Mouse (Mus musculus): Measurements from ENCODE around the gene Adk. TPM values are rescaled to one million over a fixed set of nuclear protein-coding genes. Genes with fewer than 3 reads are reported as not detected.

Adk gene
- total RNA-seq, 1 experiment = 164 TPM

DNA sequence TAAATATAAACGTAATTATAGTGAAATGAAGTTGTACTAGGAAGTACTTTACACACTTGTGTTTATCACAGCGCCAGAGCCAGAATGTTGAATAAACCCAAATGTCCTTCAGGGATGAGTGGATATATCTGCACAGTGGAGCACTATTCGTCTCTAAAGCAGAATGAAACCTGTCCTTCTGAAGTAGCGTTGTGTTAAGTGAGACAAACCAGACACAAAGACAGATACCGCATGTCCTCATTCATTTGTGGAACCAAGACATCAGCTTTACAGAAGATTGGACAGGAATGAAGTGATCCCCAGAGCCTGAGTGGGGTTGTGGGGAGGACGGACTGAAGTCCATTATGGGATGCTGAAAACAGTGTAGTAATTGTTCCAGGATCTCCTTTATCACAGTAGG, 126.0 kb downstream of the Adk start:
- no peak for TF ChIP-seq CHD2 (IDR thresholded peaks at IDR 0.05; ENCODE audit: low read depth, low read length)
- TF ChIP-seq MAFK (IDR thresholded peaks at IDR 0.05; ENCODE audit: insufficient read depth, low read depth, low read length) = no peak
- TF ChIP-seq ZC3H11A (IDR thresholded peaks at IDR 0.05; ENCODE audit: borderline replicate concordance, low read depth, low read length) = no peak
- no peak for TF ChIP-seq HCFC1 (IDR thresholded peaks at IDR 0.05; ENCODE audit: borderline replicate concordance, insufficient read depth, low read length)
- in situ Hi-C loops (cut with MboI; ENCODE audit: low sequenced_read_pairs in 2 of 2, unreplicated experiment in 2 of 2) = no loop called here
- Histone ChIP-seq H3K36me3 (ENCODE audit: control insufficient read depth, insufficient read depth, low read length, poor library complexity, severe bottlenecking) (no peaks in the 10 kb centered on the region), H3K9ac (ENCODE audit: insufficient read depth, low read depth, low read length, poor library complexity, severe bottlenecking) (no peak overlapping the region), H3K4me3 (ENCODE audit: insufficient read depth in 1 of 2, low read depth in 1 of 2, low read length in 2 of 2, poor library complexity in 1 of 2, severe bottlenecking in 1 of 2) (no peak overlapping the region), H3K27ac (ENCODE audit: insufficient read depth, low read depth, low read length, poor library complexity, severe bottlenecking) (no peak overlapping the region), H3K4me1 (ENCODE audit: control insufficient read depth in 2 of 2, insufficient read depth in 2 of 2, low read length in 2 of 2, poor library complexity in 1 of 2) (no peaks in the 10 kb centered on the region), H3K9me3 (ENCODE audit: control insufficient read depth, insufficient read depth, low read depth, low read length) (0 out of 2 replicates have a peak, but pooled peaks cover 1% of the 10 kb centered on the region)
- DNase-seq (ENCODE audit: low read depth, low spot score) = no peak

DNA sequence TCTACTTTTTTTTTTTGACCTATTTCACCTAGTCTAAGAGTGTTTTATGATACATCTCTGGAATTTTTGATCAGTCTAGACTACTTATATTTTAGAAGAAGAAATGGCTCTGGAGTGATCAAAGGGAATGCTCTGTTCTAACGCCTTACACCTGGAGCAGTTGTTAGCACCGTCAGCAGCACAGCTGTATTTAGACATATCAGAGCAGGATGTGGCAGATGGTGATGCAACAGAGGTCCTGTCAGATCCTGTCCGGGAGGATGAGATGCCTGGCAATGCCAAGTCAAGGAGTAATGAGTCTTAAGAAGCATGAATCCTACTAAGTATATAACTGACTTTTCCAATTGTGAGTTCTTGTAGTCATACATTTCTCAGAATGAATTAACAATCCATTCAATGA, 128.7 kb downstream of the Adk start:
- TF ChIP-seq MAFK (IDR thresholded peaks at IDR 0.05; ENCODE audit: insufficient read depth, low read depth, low read length) = no peak
- TF ChIP-seq ZNF384 (IDR thresholded peaks at IDR 0.05; ENCODE audit: low read depth, low read length) = no peak
- TF ChIP-seq HCFC1 (IDR thresholded peaks at IDR 0.05; ENCODE audit: borderline replicate concordance, insufficient read depth, low read length) = no peak
- no peak for TF ChIP-seq CHD2 (IDR thresholded peaks at IDR 0.05; ENCODE audit: low read depth, low read length)
- no peak for TF ChIP-seq ZC3H11A (IDR thresholded peaks at IDR 0.05; ENCODE audit: borderline replicate concordance, low read depth, low read length)
- Histone ChIP-seq H3K4me3 (ENCODE audit: insufficient read depth in 1 of 2, low read depth in 1 of 2, low read length in 2 of 2, poor library complexity in 1 of 2, severe bottlenecking in 1 of 2) (no peak overlapping the region), H3K27ac (ENCODE audit: insufficient read depth, low read depth, low read length, poor library complexity, severe bottlenecking) (no peak overlapping the region), H3K9ac (ENCODE audit: insufficient read depth, low read depth, low read length, poor library complexity, severe bottlenecking) (no peak overlapping the region), H3K36me3 (ENCODE audit: control insufficient read depth, insufficient read depth, low read length, poor library complexity, severe bottlenecking) (no peaks in the 10 kb centered on the region), H3K9me3 (ENCODE audit: control insufficient read depth, insufficient read depth, low read depth, low read length) (no peaks in the 10 kb centered on the region), H3K4me1 (ENCODE audit: control insufficient read depth in 2 of 2, insufficient read depth in 2 of 2, low read length in 2 of 2, poor library complexity in 1 of 2) (no peaks in the 10 kb centered on the region)
- DNase-seq (ENCODE audit: low read depth, low spot score) = no peak
- in situ Hi-C loops (cut with MboI; ENCODE audit: low sequenced_read_pairs in 2 of 2, unreplicated experiment in 2 of 2) = no loop called here

DNA sequence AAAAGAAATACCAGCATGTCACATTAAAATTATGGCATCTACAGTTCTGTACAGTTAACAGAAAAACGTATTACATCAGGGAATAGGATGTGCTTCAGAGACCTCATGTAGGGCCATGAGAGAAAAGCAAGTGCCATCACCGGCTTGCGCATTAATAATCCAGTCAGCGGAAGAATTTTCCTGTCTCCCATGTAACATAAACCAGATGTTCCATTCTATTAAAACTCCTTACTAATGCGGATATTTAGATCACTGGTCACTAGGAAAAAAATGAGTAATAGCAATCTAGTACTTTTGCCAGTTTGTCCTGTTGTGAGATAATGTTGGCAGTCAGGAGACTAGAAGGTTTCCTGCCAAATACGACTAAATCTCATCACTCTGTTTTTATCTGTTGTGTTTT, 139.6 kb downstream of the Adk start:
- Histone ChIP-seq H3K36me3 (ENCODE audit: control insufficient read depth, insufficient read depth, low read length, poor library complexity, severe bottlenecking) (no peaks in the 10 kb centered on the region), H3K9me3 (ENCODE audit: control insufficient read depth, insufficient read depth, low read depth, low read length) (no peaks in the 10 kb centered on the region), H3K4me1 (ENCODE audit: control insufficient read depth in 2 of 2, insufficient read depth in 2 of 2, low read length in 2 of 2, poor library complexity in 1 of 2) (no peaks in the 10 kb centered on the region), H3K27ac (ENCODE audit: insufficient read depth, low read depth, low read length, poor library complexity, severe bottlenecking) (no peak overlapping the region), H3K9ac (ENCODE audit: insufficient read depth, low read depth, low read length, poor library complexity, severe bottlenecking) (no peak overlapping the region), H3K4me3 (ENCODE audit: insufficient read depth in 1 of 2, low read depth in 1 of 2, low read length in 2 of 2, poor library complexity in 1 of 2, severe bottlenecking in 1 of 2) (no peak overlapping the region)
- TF ChIP-seq HCFC1 (IDR thresholded peaks at IDR 0.05; ENCODE audit: borderline replicate concordance, insufficient read depth, low read length) (no peak), ZC3H11A (IDR thresholded peaks at IDR 0.05; ENCODE audit: borderline replicate concordance, low read depth, low read length) (no peak), CHD2 (IDR thresholded peaks at IDR 0.05; ENCODE audit: low read depth, low read length) (no peak), MAFK (IDR thresholded peaks at IDR 0.05; ENCODE audit: insufficient read depth, low read depth, low read length) (no peak), ZNF384 (IDR thresholded peaks at IDR 0.05; ENCODE audit: low read depth, low read length) (no peak)
- no peak for DNase-seq (ENCODE audit: low read depth, low spot score)
- in situ Hi-C loops (cut with MboI; ENCODE audit: low sequenced_read_pairs in 2 of 2, unreplicated experiment in 2 of 2) = no loop called here

DNA sequence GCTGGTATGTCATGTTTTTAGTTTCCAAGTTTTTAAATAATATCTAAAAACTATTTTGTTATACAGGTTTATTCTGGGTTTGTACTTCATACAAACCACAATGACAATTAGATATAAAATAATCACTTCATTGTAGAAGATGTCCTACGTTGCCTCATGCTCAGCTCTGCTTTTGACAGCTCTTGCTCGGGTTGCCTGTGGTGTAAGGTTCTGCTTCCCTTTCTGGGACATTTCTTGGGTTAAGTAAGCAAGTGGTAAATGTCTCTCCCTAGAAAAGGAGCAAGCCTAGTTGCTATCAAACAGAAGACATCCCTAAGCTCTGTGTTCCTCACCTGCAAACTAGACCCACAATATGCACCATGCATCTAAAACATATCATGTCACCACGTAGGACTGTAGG, 140.4 kb downstream of the Adk start:
- in situ Hi-C loops (cut with MboI; ENCODE audit: low sequenced_read_pairs in 2 of 2, unreplicated experiment in 2 of 2) = no loop called here
- no peak for DNase-seq (ENCODE audit: low read depth, low spot score)
- H3K4me1 ChIP-seq (ENCODE audit: control insufficient read depth in 2 of 2, insufficient read depth in 2 of 2, low read length in 2 of 2, poor library complexity in 1 of 2) = no peaks in the 10 kb centered on the region

DNA sequence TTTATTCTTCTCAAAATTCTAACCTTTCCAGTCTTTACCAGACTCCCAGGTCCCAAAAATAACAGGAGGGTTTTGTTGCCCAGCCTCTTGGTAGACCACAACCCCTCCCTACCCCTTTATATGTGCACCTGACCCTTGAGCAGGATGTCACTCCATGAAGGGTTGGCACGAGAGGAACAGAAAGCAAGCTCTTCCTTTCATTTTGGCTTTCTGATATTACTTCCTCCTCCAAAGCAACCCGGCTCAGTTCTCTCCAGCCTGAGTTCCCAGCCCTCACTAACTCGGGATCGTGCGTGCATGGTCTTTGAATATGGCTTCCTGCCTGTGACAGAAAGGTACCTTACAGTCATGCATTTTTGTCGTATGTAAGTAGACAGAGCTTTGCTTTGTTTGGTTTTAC, 142.0 kb downstream of the Adk start:
- no peaks in the 10 kb centered on the region for H3K4me1 ChIP-seq (ENCODE audit: control insufficient read depth in 2 of 2, insufficient read depth in 2 of 2, low read length in 2 of 2, poor library complexity in 1 of 2)
- in situ Hi-C loops (cut with MboI; ENCODE audit: low sequenced_read_pairs in 2 of 2, unreplicated experiment in 2 of 2) = no loop called here
- no peak overlapping the region for H3K4me3 ChIP-seq (ENCODE audit: insufficient read depth in 1 of 2, low read depth in 1 of 2, low read length in 2 of 2, poor library complexity in 1 of 2, severe bottlenecking in 1 of 2)
- H3K36me3 ChIP-seq (ENCODE audit: control insufficient read depth, insufficient read depth, low read length, poor library complexity, severe bottlenecking) = no peaks in the 10 kb centered on the region
- no peak overlapping the region for H3K27ac ChIP-seq (ENCODE audit: insufficient read depth, low read depth, low read length, poor library complexity, severe bottlenecking)
- DNase-seq (ENCODE audit: low read depth, low spot score) = no peak
- H3K9me3 ChIP-seq (ENCODE audit: control insufficient read depth, insufficient read depth, low read depth, low read length) = no peaks in the 10 kb centered on the region
- no peak for TF ChIP-seq CHD2 (IDR thresholded peaks at IDR 0.05; ENCODE audit: low read depth, low read length)
- TF ChIP-seq ZNF384 (IDR thresholded peaks at IDR 0.05; ENCODE audit: low read depth, low read length) = no peak
- TF ChIP-seq HCFC1 (IDR thresholded peaks at IDR 0.05; ENCODE audit: borderline replicate concordance, insufficient read depth, low read length) = no peak
- no peak overlapping the region for H3K9ac ChIP-seq (ENCODE audit: insufficient read depth, low read depth, low read length, poor library complexity, severe bottlenecking)

More for the DNA sequence above, 140.4 kb downstream of the Adk start:
- TF ChIP-seq HCFC1 (IDR thresholded peaks at IDR 0.05; ENCODE audit: borderline replicate concordance, insufficient read depth, low read length) (no peak), CHD2 (IDR thresholded peaks at IDR 0.05; ENCODE audit: low read depth, low read length) (no peak), ZNF384 (IDR thresholded peaks at IDR 0.05; ENCODE audit: low read depth, low read length) (no peak), MAFK (IDR thresholded peaks at IDR 0.05; ENCODE audit: insufficient read depth, low read depth, low read length) (no peak), ZC3H11A (IDR thresholded peaks at IDR 0.05; ENCODE audit: borderline replicate concordance, low read depth, low read length) (no peak)
- H3K9ac ChIP-seq (ENCODE audit: insufficient read depth, low read depth, low read length, poor library complexity, severe bottlenecking) = no peak overlapping the region
- no peaks in the 10 kb centered on the region for H3K36me3 ChIP-seq (ENCODE audit: control insufficient read depth, insufficient read depth, low read length, poor library complexity, severe bottlenecking)
- H3K9me3 ChIP-seq (ENCODE audit: control insufficient read depth, insufficient read depth, low read depth, low read length) = no peaks in the 10 kb centered on the region
- no peak overlapping the region for H3K4me3 ChIP-seq (ENCODE audit: insufficient read depth in 1 of 2, low read depth in 1 of 2, low read length in 2 of 2, poor library complexity in 1 of 2, severe bottlenecking in 1 of 2)
- H3K27ac ChIP-seq (ENCODE audit: insufficient read depth, low read depth, low read length, poor library complexity, severe bottlenecking) = no peak overlapping the region
